Mouse (Mus musculus): Measurements from ENCODE around the gene Tmed10. TPM values are rescaled to one million over a fixed set of nuclear protein-coding genes. Genes with fewer than 3 reads are reported as not detected.

The Tmed10 gene
- 322 and 334 TPM in 2 replicates for polyA plus RNA-seq (2015; fragmentation: Nextera tagmentation; extraction: Ambion mirVana)

DNA sequence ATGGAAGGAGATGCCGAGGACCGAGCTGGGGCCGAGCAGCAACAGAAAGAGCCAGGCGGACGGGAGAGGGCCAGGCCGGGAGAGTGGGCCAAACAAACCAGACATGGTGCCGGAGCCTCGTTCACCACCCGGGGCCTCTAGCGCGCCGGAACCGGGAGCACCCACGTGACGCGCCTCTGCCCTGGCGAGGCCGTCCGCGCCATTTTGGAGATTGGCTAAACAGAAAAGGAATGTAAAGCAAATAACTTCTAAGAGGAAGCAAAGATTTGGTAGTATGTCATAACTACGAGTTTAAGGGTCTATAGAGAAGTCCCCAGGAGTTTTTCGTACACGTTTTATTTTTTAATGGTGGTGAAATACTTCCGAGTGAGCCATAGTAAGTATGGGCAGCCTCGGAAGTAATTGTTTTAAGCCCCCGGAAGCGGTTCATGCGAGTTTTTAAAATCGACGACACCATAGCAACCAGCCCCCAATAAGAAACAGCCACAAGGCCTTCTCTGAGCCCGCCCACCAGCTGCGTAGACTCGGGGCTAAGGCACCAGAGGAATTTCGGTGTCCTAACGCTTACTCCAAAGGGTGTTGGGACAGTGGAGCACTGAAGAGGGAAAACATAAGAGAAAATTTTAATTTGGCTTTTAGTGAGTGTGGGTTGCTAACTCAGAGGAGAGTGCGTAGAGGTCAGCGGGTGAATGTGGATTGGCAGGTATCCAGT lies at the start of gene Tmed10:
Gene Tmed10, minus strand, starts transcription at position 287 of the 712 bp plus-strand sequence.
- H3K27ac ChIP-seq (replicated peaks), result peak within 1 kb of the TSS; percentile 89
- H3K4me1 ChIP-seq, result peaks cover 15% of the 10 kb centered on the region
- under 1% methylated on average over 37 of the region's 37 CpGs for WGBS

DNA sequence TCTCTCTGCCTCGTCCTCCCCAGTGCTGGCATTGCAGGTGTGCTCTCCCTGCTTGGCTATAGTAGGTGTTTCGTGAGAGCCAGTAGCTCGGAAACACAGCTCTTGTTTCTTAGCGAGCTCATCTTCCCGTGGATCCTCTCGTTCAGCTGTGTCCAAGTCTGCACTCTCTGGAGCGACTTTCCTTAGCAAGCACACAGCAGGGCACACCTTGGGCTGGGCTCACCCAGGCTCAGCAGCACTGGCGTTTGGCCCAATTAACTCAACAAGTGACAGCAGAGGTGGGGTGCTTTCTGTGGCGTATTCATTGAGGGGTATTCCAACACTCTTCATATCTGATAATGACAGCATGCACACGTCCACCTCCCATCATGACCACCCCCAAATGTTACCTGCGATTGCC lies 48.6 kb upstream of the Tmed10 start:
- H3K27ac ChIP-seq (replicated peaks), result no peak overlapping the region
- no peak for ATAC-seq (ENCODE audit: insufficient number of reproducible peaks, low FRiP score, low TSS enrichment, low read depth)
- H3K36me3 ChIP-seq, result no peaks in the 10 kb centered on the region
- H3K9ac ChIP-seq, result no peak overlapping the region
- H3K4me2 ChIP-seq (replicated peaks), result no peak overlapping the region
- H3K27me3 ChIP-seq, result no peaks in the 10 kb centered on the region
- no peaks in the 10 kb centered on the region for H3K4me1 ChIP-seq
- no peak overlapping the region for H3K4me3 ChIP-seq (replicated peaks)
- WGBS, result 80% methylated on average over 11 of the region's 11 CpGs
- H3K9me3 ChIP-seq (replicated peaks), result no peaks in the 10 kb centered on the region

More for the DNA sequence above, at the start of gene Tmed10:
- Histone ChIP-seq H3K36me3 (no peaks in the 10 kb centered on the region), H3K27me3 (no peaks in the 10 kb centered on the region), H3K4me3 (replicated peaks) (peak within 1 kb of the TSS; percentile 84), H3K4me2 (replicated peaks) (peak within 1 kb of the TSS; percentile 62), H3K9ac (peak within 1 kb of the TSS; percentile 88), H3K9me3 (replicated peaks) (no peaks in the 10 kb centered on the region)
- peak; percentile 92 for ATAC-seq (ENCODE audit: insufficient number of reproducible peaks, low FRiP score, low TSS enrichment, low read depth)

- Histone ChIP-seq H3K4me3 (replicated peaks) (no peak overlapping the region), H3K9me3 (replicated peaks) (no peaks in the 10 kb centered on the region), H3K4me2 (replicated peaks) (no peak overlapping the region), H3K9ac (no peak overlapping the region), H3K27me3 (no peaks in the 10 kb centered on the region), H3K27ac (replicated peaks) (no peak overlapping the region), H3K4me1 (no peaks in the 10 kb centered on the region), H3K36me3 (no peaks in the 10 kb centered on the region)
- ATAC-seq (ENCODE audit: insufficient number of reproducible peaks, low FRiP score, low TSS enrichment, low read depth), result no peak
- 80% methylated on average over 8 of the region's 8 CpGs for WGBS
Measured at GRCm38 (mm10) chr12:85422536-85422935, 47.9 kb upstream of the Tmed10 start.

DNA sequence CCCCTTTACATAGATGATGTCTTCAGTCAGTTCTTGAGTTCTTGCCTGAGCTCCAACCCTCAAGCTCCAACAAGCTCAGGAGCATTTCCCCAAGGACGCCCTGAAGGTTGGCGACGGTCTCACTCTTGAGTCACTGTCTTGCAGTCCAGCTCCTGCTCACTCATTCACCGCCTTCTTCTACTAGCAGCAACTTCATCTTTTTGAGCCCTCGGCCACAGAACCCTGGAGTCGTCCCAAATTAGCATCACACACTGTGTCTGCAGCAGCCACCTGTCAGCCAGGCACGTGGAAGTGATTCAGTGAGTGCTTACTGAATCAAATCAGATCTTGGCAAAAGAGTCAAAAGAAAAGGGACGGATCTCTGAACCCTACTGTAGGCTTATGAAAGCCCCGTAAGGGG lies 46.3 kb upstream of the Tmed10 start:
- no peak for ATAC-seq (ENCODE audit: insufficient number of reproducible peaks, low FRiP score, low TSS enrichment, low read depth)
- WGBS, result 59% methylated on average over 9 of the region's 9 CpGs
- no peaks in the 10 kb centered on the region for H3K36me3 ChIP-seq

GRCm38 (mm10) chr12:85417845-85418244 lies 43.2 kb upstream of the Tmed10 start:
- no peaks in the 10 kb centered on the region for H3K4me1 ChIP-seq
- H3K4me2 ChIP-seq (replicated peaks), result no peak overlapping the region
- WGBS, result 70% methylated on average over 9 of the region's 9 CpGs
- H3K36me3 ChIP-seq, result no peaks in the 10 kb centered on the region
- no peak overlapping the region for H3K27ac ChIP-seq (replicated peaks)
- H3K27me3 ChIP-seq, result no peaks in the 10 kb centered on the region
- H3K9ac ChIP-seq, result no peak overlapping the region
- no peak for ATAC-seq (ENCODE audit: insufficient number of reproducible peaks, low FRiP score, low TSS enrichment, low read depth)
- no peak overlapping the region for H3K4me3 ChIP-seq (replicated peaks)
- H3K9me3 ChIP-seq (replicated peaks), result no peaks in the 10 kb centered on the region

More for the DNA sequence above, 46.3 kb upstream of the Tmed10 start:
- no peaks in the 10 kb centered on the region for H3K9me3 ChIP-seq (replicated peaks)
- no peak overlapping the region for H3K4me2 ChIP-seq (replicated peaks)
- no peaks in the 10 kb centered on the region for H3K4me1 ChIP-seq
- no peaks in the 10 kb centered on the region for H3K27me3 ChIP-seq
- H3K4me3 ChIP-seq (replicated peaks), result no peak overlapping the region
- no peak overlapping the region for H3K27ac ChIP-seq (replicated peaks)
- H3K9ac ChIP-seq, result no peak overlapping the region

GRCm38 (mm10) chr12:85416298-85416697 lies 41.7 kb upstream of the Tmed10 start:
- 84% methylated on average over 5 of the region's 5 CpGs for WGBS
- H3K4me2 ChIP-seq (replicated peaks), result no peak overlapping the region

GRCm38 (mm10) chr12:85415876-85416275 lies 41.2 kb upstream of the Tmed10 start:
- Histone ChIP-seq H3K27ac (replicated peaks) (no peak overlapping the region), H3K9ac (no peak overlapping the region), H3K9me3 (replicated peaks) (no peaks in the 10 kb centered on the region), H3K4me3 (replicated peaks) (no peak overlapping the region), H3K4me2 (replicated peaks) (no peak overlapping the region), H3K27me3 (no peaks in the 10 kb centered on the region), H3K4me1 (no peaks in the 10 kb centered on the region), H3K36me3 (no peaks in the 10 kb centered on the region)
- WGBS, result 44% methylated on average over 3 of the region's 3 CpGs
- no peak for ATAC-seq (ENCODE audit: insufficient number of reproducible peaks, low FRiP score, low TSS enrichment, low read depth)

More at GRCm38 (mm10) chr12:85416298-85416697, 41.7 kb upstream of the Tmed10 start:
- Histone ChIP-seq H3K4me3 (replicated peaks) (no peak overlapping the region), H3K27me3 (no peaks in the 10 kb centered on the region), H3K9me3 (replicated peaks) (no peaks in the 10 kb centered on the region), H3K36me3 (no peaks in the 10 kb centered on the region), H3K4me1 (no peaks in the 10 kb centered on the region), H3K9ac (no peak overlapping the region), H3K27ac (replicated peaks) (no peak overlapping the region)
- ATAC-seq (ENCODE audit: insufficient number of reproducible peaks, low FRiP score, low TSS enrichment, low read depth), result no peak

GRCm38 (mm10) chr12:85411136-85411535 lies 36.5 kb upstream of the Tmed10 start:
- Histone ChIP-seq H3K9me3 (replicated peaks) (no peaks in the 10 kb centered on the region), H3K9ac (no peak overlapping the region), H3K4me1 (no peaks in the 10 kb centered on the region), H3K36me3 (no peaks in the 10 kb centered on the region), H3K27me3 (no peaks in the 10 kb centered on the region), H3K4me2 (replicated peaks) (no peak overlapping the region), H3K27ac (replicated peaks) (no peak overlapping the region), H3K4me3 (replicated peaks) (no peak overlapping the region)
- ATAC-seq (ENCODE audit: insufficient number of reproducible peaks, low FRiP score, low TSS enrichment, low read depth), result no peak
- 50% methylated on average over 2 of the region's 2 CpGs for WGBS

DNA sequence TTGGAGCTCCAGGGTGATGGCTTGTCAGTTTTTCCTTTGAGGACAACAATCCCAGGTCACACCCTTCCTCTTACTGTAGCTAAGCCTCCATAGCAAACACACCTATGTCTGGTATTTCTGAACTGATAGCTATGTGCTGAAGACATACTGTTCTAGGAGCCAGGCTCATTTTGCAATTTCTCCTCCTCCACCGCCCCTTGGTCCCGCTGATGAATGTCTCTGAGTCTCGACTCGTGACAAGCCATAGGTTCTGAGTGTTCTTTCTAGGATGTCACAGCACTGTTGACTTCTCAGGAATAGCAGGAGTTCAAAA lies 23.3 kb upstream of the Tmed10 start:
- H3K36me3 ChIP-seq, result no peaks in the 10 kb centered on the region
- no peaks in the 10 kb centered on the region for H3K27me3 ChIP-seq
- H3K4me2 ChIP-seq (replicated peaks), result no peak overlapping the region
- 0 out of 2 replicates have a peak, but pooled peaks cover 3% of the 10 kb centered on the region for H3K4me1 ChIP-seq
- H3K27ac ChIP-seq (replicated peaks), result no peak overlapping the region
- H3K9me3 ChIP-seq (replicated peaks), result no peaks in the 10 kb centered on the region
- no peak overlapping the region for H3K4me3 ChIP-seq (replicated peaks)
- 62% methylated on average over 4 of the region's 4 CpGs for WGBS
- no peak overlapping the region for H3K9ac ChIP-seq
- ATAC-seq (ENCODE audit: insufficient number of reproducible peaks, low FRiP score, low TSS enrichment, low read depth), result no peak

DNA sequence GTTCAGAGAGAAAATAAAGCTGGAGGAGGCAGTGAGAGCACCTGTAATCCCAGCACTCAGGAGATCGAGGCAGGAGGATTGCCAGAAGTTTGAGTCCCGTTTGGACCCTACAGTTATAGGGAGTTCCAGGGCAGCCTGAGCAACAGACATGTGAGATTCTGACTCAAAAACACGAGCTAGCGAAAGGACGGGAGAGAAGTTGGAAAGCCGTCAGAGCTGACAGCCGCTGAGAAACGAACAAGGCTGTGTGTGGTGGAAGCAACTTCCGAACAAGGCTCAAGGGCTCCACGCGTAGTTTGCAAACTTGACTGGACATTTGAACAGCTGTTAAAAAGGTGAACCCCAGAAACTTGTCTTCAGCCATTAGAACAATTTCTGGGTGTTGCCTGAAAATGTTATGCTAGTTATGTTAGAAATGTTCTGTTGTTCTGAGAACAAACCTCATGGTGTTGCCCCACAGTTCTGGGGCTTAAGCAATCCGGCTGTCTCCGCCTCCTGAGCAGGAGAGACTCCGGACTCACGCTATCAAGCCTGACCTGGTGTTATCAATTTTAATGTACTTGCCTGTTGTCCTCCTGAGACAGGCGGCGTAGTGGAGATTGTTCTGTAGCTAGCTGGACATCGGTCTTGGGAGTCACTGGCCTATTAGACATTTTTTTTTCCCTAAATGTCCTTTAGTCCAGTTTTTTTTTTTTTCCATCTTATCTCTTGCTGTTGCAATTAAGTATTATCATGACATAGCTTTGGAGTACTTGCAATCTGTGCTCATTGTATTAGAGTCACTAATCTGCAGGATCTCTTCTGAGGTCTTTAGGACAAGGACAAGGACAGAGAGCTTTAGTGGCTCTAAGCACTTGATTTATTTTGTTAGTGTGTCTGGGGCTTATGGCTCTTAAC lies 22.7 kb upstream of the Tmed10 start:
- no peak for ATAC-seq (ENCODE audit: insufficient number of reproducible peaks, low FRiP score, low TSS enrichment, low read depth)

GRCm38 (mm10) chr12:85393981-85394380 lies 19.3 kb upstream of the Tmed10 start:
- no peak for ATAC-seq (ENCODE audit: insufficient number of reproducible peaks, low FRiP score, low TSS enrichment, low read depth)
- Histone ChIP-seq H3K27me3 (no peaks in the 10 kb centered on the region), H3K4me3 (replicated peaks) (no peak overlapping the region), H3K9ac (no peak overlapping the region), H3K4me1 (0 out of 2 replicates have a peak, but pooled peaks cover 3% of the 10 kb centered on the region), H3K27ac (replicated peaks) (no peak overlapping the region), H3K9me3 (replicated peaks) (no peaks in the 10 kb centered on the region), H3K4me2 (replicated peaks) (no peak overlapping the region), H3K36me3 (no peaks in the 10 kb centered on the region)
- 59% methylated on average over 7 of the region's 7 CpGs for WGBS

More for the DNA sequence above, 22.7 kb upstream of the Tmed10 start:
- Histone ChIP-seq H3K4me2 (replicated peaks) (no peak overlapping the region), H3K9ac (no peak overlapping the region), H3K27ac (replicated peaks) (no peak overlapping the region), H3K36me3 (no peaks in the 10 kb centered on the region), H3K27me3 (no peaks in the 10 kb centered on the region), H3K4me1 (0 out of 2 replicates have a peak, but pooled peaks cover 3% of the 10 kb centered on the region), H3K9me3 (replicated peaks) (no peaks in the 10 kb centered on the region), H3K4me3 (replicated peaks) (no peak overlapping the region)
- WGBS, result 71% methylated on average over 18 of the region's 18 CpGs

All from embryonic facial prominence, embryonic 15.5 days (tissue).